Mouse (Mus musculus) fibroblast of lung, adult 2 months (primary cell): ENCODE results near the gene Slc12a8.

Source experiments
- DNase-seq: peaks from one replicate; pipeline ENCODE4 v3.0.0-alpha.2; 2011; ENCODE audit warnings: low read depth

Slc12a8 gene

GRCm38 (mm10) chr16:33583881-33584454 lies 66.8 kb downstream of the Slc12a8 start:
- no peak for DNase-seq

- DNase-seq = no peak
Observed at GRCm38 (mm10) chr16:33584455-33585082, 67.4 kb downstream of the Slc12a8 start.

GRCm38 (mm10) chr16:33585083-33585460 lies 67.9 kb downstream of the Slc12a8 start:
- no peak for DNase-seq

GRCm38 (mm10) chr16:33587283-33588127 lies 70.4 kb downstream of the Slc12a8 start:
- peak; percentile 67 for DNase-seq

- no peak for DNase-seq
Observed at GRCm38 (mm10) chr16:33588845-33589244, 71.7 kb downstream of the Slc12a8 start.

- no peak for DNase-seq
Observed at GRCm38 (mm10) chr16:33590438-33590837, 73.3 kb downstream of the Slc12a8 start.

- DNase-seq = no peak
Observed at GRCm38 (mm10) chr16:33591390-33592067, 74.4 kb downstream of the Slc12a8 start.

- no peak for DNase-seq
Observed at GRCm38 (mm10) chr16:33592286-33592685, 75.2 kb downstream of the Slc12a8 start.

GRCm38 (mm10) chr16:33593467-33593866 lies 76.3 kb downstream of the Slc12a8 start:
- DNase-seq = no peak

GRCm38 (mm10) chr16:33594037-33594771 lies 77.1 kb downstream of the Slc12a8 start:
- peak; percentile 39 for DNase-seq

GRCm38 (mm10) chr16:33595235-33595769 lies 78.2 kb downstream of the Slc12a8 start:
- DNase-seq = no peak

GRCm38 (mm10) chr16:33596213-33596612 lies 79.1 kb downstream of the Slc12a8 start:
- DNase-seq = no peak

GRCm38 (mm10) chr16:33600216-33600615 lies 83.1 kb downstream of the Slc12a8 start:
- no peak for DNase-seq

- DNase-seq = no peak
Observed at GRCm38 (mm10) chr16:33601299-33601698, 84.2 kb downstream of the Slc12a8 start.

GRCm38 (mm10) chr16:33605647-33606596 lies 88.8 kb downstream of the Slc12a8 start:
- DNase-seq = no peak

- DNase-seq = no peak
Observed at GRCm38 (mm10) chr16:33606691-33607532, 89.8 kb downstream of the Slc12a8 start.

GRCm38 (mm10) chr16:33609554-33609953 lies 92.4 kb downstream of the Slc12a8 start:
- no peak for DNase-seq

GRCm38 (mm10) chr16:33610466-33610865 lies 93.3 kb downstream of the Slc12a8 start:
- no peak for DNase-seq

- DNase-seq = no peak
Observed at GRCm38 (mm10) chr16:33611291-33611690, 94.2 kb downstream of the Slc12a8 start.
